Mouse (Mus musculus): ENCODE results near the gene Gja3.

Gene Gja3

DNA sequence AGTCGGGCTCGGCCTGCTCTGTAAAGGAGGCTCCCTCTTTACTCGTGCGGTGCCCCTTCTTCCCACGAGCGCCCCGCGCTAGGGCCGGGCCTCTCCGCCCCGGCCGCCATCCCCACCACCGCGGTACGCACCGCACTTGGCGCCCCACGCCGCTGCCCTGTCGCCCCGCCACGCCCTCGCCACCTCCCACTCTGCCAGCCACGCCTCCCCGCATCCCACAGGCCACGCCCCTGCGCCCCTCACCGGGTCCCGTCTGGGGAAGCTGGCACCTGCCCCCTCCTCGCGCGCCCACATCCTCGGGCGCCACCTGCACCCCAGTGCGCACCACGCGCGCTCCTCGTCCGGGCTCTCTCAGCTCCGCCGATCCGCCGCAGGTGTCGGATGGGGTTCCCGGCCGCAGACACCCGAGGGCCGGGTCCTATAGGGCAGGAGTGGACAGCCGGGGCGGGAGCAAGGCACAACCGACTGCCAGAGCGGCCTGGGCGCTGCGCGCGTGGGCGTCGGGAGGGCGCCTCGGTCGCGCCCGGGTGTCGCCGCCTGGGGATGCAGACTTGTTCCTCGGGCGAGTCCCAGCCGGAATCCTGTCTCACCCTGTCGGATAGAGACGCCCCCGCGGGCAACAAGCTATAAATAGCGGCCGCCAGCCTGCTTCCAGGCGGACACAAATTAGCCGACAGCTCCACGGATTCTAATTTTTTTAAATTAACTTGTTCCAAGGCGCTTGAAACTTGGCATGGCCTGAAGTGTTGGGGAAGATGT lies at the start of gene Gja3:
TSS of gene Gja3 (minus strand) at position 538 of the 759 bp plus-strand sequence.
- DNase-seq (ENCODE audit: low read depth, low spot score), result peak; percentile 78

DNA sequence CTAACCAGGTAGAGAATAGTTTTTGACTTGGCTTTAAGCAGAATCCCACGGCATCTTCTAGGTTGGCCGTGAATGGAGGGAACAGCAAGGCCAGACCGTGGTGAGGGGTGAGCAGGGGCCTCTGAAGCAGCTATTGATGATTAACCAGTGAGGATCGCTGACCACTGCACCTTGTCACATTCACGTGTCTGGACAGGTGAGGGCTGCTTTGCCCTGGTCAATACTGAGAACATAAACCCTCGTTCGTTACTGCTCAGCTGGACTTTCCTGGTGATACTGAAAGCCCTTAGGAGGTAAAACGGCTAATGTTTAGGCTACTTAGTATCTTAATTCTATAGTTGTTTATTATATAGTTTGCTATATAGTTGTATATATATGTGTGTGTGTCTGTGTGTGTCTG lies 49.2 kb upstream of the Gja3 start:
- no peak for DNase-seq (ENCODE audit: low read depth, low spot score)

DNA sequence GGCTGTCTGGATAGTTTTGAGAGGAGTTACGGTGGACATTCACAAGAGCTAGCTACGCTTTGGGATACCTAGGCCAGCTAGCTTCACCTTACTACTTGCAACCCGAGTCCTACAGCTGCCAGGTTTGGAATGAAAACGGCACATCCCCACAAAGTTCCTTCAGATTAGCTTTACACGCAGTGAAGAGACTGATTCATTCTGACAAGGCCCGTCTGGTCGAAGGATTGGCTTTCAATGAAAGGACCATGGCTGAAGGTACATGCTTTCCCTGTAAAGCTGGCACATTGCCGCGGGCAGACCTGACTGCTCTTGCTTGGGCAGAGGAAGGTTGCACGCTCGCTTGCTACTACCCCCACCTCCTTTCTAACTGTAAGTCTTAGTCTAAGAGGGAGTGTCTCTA lies 47.8 kb upstream of the Gja3 start:
- DNase-seq (ENCODE audit: low read depth, low spot score), result no peak

DNA sequence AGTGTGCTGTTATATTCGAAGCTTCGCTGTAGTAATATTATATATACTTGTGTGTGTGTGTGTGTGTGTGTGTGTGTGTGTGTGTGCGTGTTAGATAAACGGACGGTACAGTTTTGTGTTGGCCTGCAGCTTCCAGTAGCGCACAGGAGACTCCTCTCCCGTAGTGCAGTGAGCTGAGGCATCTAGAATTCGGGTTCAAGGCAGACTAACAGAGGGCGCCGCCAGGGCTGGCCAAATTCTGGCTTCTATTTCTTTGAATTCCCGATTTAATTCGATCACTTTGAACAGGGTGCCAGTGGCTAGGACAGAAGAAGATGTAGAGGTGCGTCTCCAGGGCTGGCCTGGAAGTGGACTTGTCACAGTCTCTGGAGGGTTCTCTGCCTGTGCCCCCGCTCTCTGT lies 47.2 kb upstream of the Gja3 start:
- no peak for DNase-seq (ENCODE audit: low read depth, low spot score)

DNA sequence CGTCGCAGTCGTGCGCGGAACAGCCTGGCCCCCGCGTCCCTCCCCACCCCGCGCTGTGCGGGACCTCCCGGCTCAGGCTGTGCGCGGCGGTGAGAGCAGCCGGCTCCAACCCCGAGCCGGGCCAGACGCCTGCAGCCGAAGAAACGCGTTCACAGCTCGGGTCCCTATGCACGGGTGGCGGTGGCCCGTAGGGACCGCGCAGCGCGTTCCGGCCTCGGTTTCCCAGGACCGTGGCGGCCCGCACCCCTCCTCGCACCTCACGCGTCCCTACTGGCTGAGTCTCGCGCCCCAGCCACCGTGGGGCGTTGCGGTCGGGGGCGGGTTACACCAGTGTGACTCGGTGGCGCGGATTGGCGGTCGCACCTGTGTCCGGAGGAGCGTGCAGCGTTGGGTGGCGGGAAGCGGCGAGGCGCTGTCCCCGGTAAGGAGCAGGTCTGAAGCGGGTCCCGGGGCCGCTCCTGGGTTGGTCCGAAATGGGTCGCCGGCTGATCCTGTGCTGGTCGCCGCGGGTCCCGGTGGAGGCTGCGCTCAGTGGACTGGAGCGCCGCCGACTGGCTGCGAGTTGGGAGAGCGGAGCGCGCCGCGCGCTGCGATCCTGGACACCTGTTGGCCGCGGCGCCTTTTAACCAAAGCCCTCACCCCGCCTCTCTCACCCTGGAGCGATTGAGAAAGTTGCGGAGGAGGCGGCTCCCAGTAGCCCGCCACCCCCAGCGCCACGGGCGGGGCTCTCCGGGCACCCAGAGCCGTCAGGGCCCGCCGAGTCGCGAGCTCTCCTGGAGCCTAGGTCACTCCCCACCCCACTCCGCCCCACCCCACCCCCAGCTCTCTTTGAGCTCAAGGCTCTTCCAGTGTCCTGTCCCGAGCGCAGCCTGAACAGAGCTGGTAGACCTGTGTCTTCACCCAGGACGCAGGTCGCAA lies 46.5 kb upstream of the Gja3 start, which contains the start of gene Gjb2:
TSS of gene Gjb2 (minus strand) at position 597 of the 918 bp plus-strand sequence.
- peak; percentile 82 for DNase-seq (ENCODE audit: low read depth, low spot score)

DNA sequence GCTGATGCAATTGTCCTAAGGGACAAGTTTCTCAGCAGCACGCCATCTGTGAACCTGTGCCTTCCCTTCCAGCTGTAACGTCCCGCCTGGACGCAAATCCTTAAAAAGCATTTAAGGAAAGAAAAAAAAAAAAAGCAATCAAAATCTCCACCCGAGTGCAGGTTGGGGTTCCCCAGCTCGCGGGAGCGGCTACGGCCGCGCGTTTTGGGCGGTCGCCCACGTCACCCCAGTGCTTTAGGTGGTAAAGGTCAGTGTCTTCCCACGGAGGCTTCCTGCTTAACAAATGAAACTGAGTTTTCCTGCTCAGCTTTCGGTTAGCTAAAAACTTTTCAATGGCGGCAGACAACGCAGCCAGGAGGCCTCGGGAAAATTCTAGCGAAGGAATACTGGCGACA lies 45.8 kb upstream of the Gja3 start:
- peak; percentile 21 for DNase-seq (ENCODE audit: low read depth, low spot score)

DNA sequence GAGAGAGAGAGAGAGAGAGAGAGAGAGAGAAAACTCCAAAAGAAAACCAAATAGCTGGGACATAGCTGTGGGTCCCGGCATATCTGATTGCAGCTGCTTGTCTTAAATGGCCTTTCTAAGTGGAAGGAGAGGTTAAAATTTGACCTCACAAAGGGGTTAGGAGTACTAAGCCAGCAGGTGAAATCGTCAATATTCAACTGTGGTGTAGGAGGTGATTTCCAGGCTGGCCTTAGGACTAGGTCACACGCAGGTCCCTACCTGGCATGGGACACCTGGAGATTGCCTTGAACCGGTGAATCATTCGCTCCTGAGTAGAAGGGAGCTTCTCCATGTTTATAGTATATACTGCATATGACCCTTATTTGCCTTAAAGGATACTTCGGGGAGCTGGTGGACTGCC lies 45.2 kb upstream of the Gja3 start:
- no peak for DNase-seq (ENCODE audit: low read depth, low spot score)

DNA sequence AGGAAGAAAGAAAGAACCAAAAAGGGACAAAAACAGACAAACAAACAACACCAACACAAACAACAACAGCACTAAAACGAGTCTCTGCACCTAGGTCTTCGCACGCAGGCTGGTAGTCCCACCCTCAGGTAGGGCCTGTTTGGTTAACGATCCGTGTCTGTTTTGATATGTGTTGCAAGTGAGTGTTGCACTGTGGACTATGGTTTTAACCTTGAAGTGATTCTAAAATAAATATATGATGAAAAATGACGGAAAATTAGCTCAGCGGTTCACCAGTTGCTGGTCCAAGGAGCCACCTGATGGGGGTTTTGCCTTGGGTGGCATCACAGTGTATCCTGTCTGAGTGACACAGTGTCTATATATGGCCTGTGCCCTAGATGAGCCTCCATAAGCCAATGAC lies 43.7 kb upstream of the Gja3 start:
- DNase-seq (ENCODE audit: low read depth, low spot score), result no peak

DNA sequence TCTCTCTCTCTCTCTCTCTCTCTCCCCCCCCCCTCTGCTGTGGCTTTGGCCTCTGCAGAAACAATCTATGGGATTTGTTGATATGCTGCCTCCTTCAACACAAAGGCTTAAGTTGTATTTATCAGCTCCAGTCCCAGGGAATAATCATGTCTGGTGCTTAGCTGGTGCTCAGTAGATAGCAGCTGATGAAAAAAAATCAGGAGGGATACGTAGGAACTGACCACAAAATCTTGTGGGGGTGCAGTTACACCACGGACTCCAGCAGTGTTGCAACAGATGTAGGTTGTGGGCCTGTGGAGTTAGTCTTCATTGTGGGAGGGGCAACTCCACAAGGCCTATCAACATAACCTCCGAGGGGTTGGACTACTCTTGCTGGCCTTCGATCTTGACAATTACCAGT lies 38.0 kb upstream of the Gja3 start:
- no peak for DNase-seq (ENCODE audit: low read depth, low spot score)

DNA sequence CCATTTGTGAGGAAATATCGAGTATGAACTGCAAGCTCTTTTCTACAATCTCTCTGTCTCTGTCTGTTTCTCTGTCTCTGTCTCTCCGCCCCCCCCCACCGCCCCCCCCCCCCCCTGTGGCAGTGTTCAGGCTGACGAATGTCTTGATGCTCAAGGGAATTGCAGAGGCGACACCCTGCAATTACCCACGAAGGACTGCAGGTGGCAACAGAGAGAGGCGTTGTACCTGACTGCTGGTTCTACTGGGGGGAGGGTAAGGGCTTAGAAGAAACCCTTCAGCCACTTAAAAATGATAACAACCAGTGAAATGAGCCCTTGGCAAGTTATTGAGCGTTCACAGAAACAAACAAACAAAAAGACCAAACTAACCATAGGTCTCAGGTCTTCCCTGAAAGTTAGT lies 35.1 kb upstream of the Gja3 start:
- DNase-seq (ENCODE audit: low read depth, low spot score), result peak; percentile 84

DNA sequence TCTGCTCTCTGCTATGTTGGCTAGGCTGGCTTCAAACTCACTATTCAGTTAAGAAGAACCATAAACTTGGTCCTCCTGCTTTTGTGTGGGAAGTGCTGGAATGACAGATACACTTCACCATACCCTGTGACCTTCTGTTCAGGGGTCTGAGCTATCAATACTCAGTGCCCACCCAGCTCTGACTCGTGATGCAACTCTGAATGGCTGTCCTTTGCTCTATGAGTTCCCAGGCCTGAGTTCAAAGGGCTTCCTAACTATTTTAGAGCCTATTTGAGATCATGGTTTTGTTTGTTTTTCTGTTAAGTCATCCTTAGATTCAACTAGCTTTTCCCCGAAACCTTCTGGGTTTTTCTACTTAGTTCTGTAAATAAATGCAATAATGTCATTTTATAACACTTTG lies 32.1 kb upstream of the Gja3 start:
- DNase-seq (ENCODE audit: low read depth, low spot score), result no peak

DNA sequence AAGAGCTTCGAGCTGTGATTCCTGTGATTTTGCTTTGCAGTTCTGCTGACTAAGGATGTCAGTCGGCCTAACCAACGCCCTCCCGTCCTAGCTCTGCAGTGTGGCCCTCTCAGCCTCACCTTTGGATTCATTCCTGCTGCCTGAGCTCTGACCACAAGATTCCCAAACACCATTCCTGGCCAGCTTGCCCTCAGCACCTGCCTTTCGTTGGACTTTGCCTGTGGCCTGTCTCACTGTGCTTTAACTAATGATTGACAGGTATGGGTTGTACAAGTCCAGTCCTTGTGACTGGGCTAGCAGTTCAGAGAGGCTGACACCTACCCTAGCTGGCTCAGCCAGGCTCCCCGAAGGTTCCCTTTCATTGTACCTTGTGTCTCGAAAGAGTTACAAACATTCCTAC lies 31.2 kb upstream of the Gja3 start:
- no peak for DNase-seq (ENCODE audit: low read depth, low spot score)

DNA sequence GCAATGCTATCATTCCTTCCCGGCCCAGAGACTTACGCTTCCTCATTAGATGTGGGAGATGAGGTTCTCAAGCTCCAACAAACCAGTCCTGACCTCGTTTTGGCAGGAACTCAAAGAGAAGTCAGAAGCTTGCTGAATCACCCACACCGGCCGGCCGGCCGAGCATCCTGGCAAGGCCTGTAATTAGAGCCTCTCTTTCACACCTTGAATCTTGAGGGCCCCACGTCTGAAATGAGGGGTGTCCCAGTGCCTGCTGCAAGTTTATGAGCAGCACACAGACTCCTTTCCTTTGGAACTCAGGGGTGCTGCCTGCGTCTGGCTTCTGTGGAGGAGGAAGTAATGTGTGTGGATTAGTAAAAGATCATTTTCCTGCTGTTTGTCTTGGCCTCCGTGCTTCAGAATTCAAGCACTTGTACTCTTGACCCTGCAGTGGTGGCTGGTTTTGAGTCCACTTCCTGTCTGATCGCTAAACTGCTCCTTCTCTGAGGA lies 26.3 kb upstream of the Gja3 start:
- DNase-seq (ENCODE audit: low read depth, low spot score), result no peak

DNA sequence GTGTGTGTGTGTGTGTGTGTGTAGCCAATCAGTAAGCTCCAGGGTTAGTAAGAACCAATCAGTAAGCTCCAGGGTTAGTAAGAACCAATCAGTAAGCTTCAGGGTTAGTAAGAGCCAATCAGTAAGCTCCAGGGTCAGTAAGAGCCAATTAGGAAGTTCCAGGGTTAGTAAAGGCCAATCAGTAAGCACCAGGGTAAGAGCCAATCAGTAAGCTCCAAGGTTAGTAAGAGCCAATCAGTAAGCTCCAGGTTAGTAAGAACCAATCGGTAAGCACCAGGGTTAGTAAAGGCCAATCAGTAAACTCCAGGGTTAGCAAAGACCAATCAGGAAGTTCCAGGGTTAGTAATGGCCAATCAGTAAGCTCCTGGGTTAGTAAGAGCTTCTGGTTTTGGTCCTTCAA lies 25.0 kb upstream of the Gja3 start:
- DNase-seq (ENCODE audit: low read depth, low spot score), result peak; percentile 13

DNA sequence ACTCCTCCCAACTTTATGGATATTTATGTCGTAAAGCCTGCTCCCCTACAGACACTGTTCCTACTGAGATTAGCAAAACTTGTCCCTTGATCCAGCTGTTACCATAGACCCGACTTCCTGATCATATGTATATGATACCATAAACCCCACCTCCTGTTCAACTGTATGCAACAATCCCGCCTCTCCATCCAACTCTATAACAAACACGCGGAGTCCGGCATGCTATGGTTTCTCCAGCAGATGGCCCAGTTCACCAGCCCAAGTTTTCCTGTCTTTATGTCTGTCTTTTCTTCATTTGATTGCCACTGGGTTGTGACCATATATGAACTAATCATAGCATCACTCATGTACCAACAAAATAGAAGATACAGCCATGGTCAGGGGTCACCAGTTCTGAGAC lies 17.6 kb upstream of the Gja3 start:
- DNase-seq (ENCODE audit: low read depth, low spot score), result no peak

DNA sequence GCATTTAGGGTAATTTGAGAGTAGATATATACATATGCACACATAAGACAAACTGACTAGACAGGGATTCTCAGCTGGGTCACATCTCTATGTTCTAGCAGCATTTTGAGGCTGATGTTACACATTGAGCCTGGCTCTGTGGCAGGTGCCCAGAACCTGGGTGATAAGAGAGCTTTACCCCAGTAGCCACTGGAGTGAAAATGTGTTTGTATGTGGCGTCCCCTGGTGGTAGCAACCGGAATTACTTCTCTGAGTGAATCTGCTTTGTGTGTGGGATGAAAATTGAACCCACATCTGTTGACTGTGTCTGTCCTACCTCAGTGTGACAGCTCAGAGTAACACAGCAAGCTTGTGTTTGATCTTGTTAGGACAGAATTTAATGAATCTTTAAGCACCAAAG lies 12.0 kb upstream of the Gja3 start:
- DNase-seq (ENCODE audit: low read depth, low spot score), result peak; percentile 72

DNA sequence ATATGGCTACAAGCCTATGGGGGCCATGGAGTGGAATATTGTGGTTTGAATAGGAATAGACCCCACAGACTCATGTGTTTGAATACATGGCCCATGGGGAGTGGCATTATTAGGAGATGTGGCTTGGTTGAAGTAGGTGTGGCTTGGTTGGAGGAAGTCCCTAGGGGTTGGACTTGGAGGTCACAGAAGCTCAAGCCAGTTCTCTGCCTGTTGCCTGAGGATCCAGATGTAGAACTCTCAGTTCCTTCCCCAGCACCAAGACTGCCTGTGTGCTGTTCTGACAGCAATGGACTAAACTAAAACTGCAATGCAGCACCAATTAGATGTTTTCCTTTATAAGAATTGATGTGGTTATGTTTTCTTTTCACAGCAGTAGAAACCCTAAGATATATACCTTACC lies 8.2 kb upstream of the Gja3 start:
- DNase-seq (ENCODE audit: low read depth, low spot score), result no peak

DNA sequence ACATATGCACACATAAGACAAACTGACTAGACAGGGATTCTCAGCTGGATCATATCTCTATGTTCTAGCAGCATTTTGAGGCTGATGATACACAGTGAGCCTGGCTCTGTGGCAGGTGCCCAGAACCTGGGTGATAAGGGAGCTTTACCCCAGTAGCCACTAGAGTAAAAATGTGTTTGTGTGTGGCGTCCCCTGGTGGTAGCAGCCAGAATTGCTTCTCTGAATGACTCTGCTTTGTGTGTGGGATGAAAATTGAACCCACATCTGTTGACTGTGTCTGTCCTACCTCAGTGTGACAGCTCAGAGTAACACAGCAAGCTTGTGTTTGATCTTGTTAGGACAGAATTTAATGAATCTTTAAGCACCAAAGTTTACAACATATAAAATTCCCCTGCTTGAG lies 2.2 kb upstream of the Gja3 start:
- DNase-seq (ENCODE audit: low read depth, low spot score), result peak; percentile 84

DNA sequence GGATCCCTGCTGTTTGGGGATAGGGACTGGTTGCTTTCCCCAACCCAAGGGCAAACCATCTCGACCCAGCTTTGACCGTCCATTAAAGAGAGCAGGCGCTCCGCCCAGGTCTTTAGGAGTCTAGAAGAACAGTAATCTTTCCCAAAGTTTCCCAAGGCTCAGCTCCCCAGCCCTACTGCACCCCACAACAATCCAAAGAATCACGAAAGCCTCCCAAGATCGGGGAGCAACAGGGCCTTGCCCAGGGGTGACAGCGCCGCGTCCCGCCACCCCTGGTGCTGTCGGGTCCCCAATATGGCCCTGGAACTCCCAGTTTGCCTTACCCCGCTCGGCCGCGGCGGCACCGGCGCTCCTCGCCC lies 717 bp downstream of the Gja3 start:
- DNase-seq (ENCODE audit: low read depth, low spot score), result peak; percentile 46

DNA sequence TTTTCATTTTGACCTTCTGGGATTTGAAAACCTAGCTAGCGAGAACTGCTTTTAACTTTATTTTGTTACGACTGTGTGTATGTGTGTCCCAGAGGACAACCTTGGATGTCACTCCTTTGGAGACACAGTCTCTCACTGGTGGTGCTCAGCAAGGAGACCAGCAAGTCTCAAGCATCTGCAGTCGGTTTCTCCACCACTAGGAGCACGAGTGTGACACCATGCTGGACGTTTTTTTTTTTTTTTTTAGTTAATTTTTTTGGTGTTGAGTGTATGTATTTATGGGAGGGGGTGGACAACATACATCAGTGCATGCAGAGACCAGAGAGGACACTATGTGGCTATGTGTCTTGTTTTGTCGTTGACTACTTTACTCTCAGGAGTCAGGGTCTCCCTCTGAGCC lies 5.2 kb downstream of the Gja3 start:
- DNase-seq (ENCODE audit: low read depth, low spot score), result no peak

DNA sequence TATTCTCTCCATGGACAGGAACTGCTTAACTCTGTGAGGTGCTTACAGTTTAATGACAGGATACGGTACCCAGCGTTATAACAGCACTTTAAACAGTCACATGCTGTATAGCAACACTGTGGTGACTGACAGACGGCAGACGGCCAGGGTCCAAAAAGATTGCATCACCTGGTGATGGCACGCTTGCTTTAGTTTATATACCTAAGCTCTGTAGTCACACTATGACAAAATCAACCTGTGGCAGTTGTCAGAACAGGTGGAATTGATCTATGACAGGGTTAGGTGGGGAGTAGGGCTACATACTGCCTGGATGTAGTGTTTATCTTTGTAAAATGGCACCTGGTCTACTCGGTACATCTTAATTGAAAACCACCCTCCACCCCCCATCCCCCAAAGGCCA lies 14.0 kb downstream of the Gja3 start:
- DNase-seq (ENCODE audit: low read depth, low spot score), result no peak

DNA sequence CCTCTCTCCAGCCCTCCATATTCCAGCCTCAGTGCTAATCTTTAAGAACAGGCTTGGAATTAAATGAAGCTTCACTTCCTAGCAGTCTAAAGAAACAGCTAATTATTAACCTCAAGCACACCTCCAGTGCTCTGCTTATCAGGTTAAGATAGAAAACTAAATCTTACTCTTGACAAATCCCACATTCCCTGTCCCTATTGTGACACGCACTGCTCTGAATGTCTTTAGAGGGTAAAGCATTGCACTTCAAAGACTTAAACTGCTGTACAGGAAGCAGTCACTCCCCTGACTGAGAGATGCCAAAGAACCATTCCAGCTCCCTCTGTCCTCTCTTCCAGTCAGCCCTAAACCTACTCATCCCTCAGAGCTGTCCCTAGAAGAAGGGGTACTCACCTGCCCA lies 16.5 kb downstream of the Gja3 start:
- no peak for DNase-seq (ENCODE audit: low read depth, low spot score)
